Mouse (Mus musculus) cortical plate, adult 2 months (tissue): ENCODE measurements around the gene Mcts1. TPM values are rescaled to one million over a fixed set of nuclear protein-coding genes. Genes with fewer than 3 reads are reported as not detected.

Experiments
- H3K27ac ChIP-seq: fragments of 200-500 bp; 2 replicates; pipeline ENCODE4 v1.5.1; 2012; ENCODE audit warnings: low read length, control low read depth, inconsistent platforms; ENCODE audit not compliant: insufficient read depth
- H3K4me1 ChIP-seq: fragments of 200-500 bp; 2 replicates; pipeline ENCODE4 v1.6.1; 2011; ENCODE audit warnings: low read length; ENCODE audit not compliant: control insufficient read depth, insufficient read depth
- H3K4me3 ChIP-seq: fragments of 200-500 bp; 2 replicates; pipeline ENCODE4 v1.5.1; 2011; ENCODE audit warnings: mild to moderate bottlenecking, low read length, control low read depth; ENCODE audit not compliant: insufficient read depth
- CTCF ChIP-seq: fragments of 200-500 bp; IDR thresholded peaks from 2 replicates; pipeline ENCODE4 v1.5.1; 2011; ENCODE audit warnings: mild to moderate bottlenecking, control low read depth, low read length; ENCODE audit not compliant: insufficient read depth; ENCODE audit errors: extremely low read depth
- POLR2A ChIP-seq: fragments of 200-500 bp; IDR thresholded peaks from 2 replicates; pipeline ENCODE4 v1.6.1; 2011; ENCODE audit warnings: mild to moderate bottlenecking, low read length, control low read depth; ENCODE audit not compliant: insufficient read depth; ENCODE audit errors: extremely low read depth
- polyA plus RNA-seq: library from polyadenylated mRNA; depleted of rRNA; stranded (reverse); fragments of >200 nt; gene quantifications from 2 replicates; pipeline ENCODE4 v1.2.3, GENCODE M21; 2012; rRNA removed

The Mcts1 gene
- polyA plus RNA-seq, 1 experiment, result 78.6 TPM

- no peak overlapping the region for H3K4me3 ChIP-seq
- TF ChIP-seq CTCF, result no peak
- no peak for TF ChIP-seq POLR2A
- H3K27ac ChIP-seq, result no peak overlapping the region
- no peaks in the 10 kb centered on the region for H3K4me1 ChIP-seq
These were observed 50.8 kb downstream of the Mcts1 start for GRCm38 (mm10) chrX:38651167-38651566.

DNA sequence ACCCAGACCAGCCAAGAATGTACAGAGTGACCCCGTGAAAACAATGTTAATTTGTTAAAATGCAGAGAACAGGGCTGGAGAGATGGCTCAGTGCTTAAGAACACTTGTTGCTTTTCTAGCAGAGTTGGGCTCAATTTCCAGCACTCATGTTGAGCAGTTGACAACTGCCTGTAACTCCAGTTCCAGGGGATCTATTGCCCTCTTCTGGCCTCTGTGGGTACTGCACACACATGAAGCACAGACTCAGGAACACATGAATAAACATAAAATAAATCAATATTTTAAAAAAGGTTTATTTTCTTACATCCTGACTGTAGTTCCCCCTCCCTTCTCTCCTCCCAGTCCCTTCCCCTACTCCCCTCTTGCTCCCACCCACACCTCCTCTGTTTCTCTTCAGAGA is 52.8 kb downstream of the Mcts1 start:
- TF ChIP-seq POLR2A (no peak), CTCF (no peak)
- no peak overlapping the region for H3K4me3 ChIP-seq
- H3K4me1 ChIP-seq, result no peaks in the 10 kb centered on the region
- H3K27ac ChIP-seq, result no peak overlapping the region

DNA sequence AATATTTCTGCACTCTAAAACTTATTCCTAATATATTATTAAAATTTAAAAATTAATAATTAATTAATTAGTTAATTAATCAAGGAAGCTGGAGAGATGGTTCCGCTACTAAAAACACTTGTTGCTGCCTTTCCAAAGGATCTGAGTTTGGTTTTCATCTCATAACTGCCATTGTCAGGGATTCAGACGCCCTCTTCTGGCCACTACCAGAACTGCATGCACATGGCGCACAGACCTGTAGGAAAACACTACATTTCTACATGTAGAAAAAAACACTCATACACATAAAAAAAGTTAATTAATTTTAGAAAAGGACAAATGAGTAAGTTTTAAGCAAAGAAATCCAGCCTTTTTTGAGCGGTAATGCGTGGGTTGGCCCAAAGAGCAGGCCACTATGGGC is 54.3 kb downstream of the Mcts1 start:
- Histone ChIP-seq H3K27ac (no peak overlapping the region), H3K4me1 (no peaks in the 10 kb centered on the region), H3K4me3 (no peak overlapping the region)
- TF ChIP-seq POLR2A (no peak), CTCF (no peak)

DNA sequence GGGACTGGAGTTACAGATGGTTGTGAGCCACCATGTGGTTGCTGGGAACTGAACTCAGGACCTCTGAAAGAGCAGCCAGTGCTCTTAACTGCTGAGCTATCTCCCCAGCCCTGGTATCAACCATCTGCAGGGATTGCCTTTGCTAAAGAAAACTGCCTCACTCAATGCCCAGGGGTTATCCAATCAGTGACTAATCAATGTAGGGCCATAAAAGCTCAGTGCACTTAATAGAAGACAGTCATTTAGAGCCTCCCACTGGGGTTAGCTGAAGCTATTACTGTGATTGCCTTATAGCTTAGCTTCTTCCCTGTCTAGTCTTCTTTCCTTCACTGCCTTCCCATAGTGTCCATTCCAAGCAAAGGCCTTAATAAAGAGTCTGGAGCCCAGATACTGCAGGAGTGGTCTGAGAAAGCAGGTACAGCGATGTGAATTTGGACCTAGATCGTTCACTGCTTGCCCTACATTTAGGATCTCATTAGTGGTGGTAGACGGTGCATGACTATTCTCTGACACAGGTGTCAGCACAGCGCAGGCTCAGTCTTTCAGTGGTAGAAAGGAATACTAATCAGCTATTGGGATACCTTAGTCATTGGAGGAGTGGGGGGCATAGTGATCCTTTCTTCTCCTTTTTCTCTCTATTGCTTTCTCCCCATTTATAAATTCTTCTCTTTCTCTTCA is 56.0 kb downstream of the Mcts1 start:
- H3K4me3 ChIP-seq, result no peak overlapping the region
- no peaks in the 10 kb centered on the region for H3K4me1 ChIP-seq
- H3K27ac ChIP-seq, result no peak overlapping the region
- no peak for TF ChIP-seq CTCF
- no peak for TF ChIP-seq POLR2A

Other genes starting within 250 kb of the Mcts1 start
- gene Lamp2, start 144.1 kb upstream of the Mcts1 start, polyA plus RNA-seq, result 58.5 and 65.8 TPM in 2 replicates
- gene Cul4b, start 24.4 kb upstream of the Mcts1 start, polyA plus RNA-seq, result 13.4 and 14.0 TPM in 2 replicates
- 29.1 and 31.8 TPM in 2 replicates for gene C1galt1c1, start 34.5 kb downstream of the Mcts1 start, polyA plus RNA-seq
- not detected in 2 replicates for gene 6030498E09Rik, start 172.1 kb downstream of the Mcts1 start, polyA plus RNA-seq